Mouse (Mus musculus) MEL-GATA-1-ER (cell line): ENCODE results near the gene Mapt.
"Not testable (repeated sequence)": the region's sequence is repeated elsewhere in the genome, so short reads cannot be mapped to it uniquely, and the experiment has no call there.

Experiments used
- DNase-seq: peaks from one replicate; pipeline ENCODE4 v3.0.0-alpha.2; 2012; ENCODE audit warnings: low read depth; ENCODE audit errors: extremely low read depth

Gene Mapt

DNA sequence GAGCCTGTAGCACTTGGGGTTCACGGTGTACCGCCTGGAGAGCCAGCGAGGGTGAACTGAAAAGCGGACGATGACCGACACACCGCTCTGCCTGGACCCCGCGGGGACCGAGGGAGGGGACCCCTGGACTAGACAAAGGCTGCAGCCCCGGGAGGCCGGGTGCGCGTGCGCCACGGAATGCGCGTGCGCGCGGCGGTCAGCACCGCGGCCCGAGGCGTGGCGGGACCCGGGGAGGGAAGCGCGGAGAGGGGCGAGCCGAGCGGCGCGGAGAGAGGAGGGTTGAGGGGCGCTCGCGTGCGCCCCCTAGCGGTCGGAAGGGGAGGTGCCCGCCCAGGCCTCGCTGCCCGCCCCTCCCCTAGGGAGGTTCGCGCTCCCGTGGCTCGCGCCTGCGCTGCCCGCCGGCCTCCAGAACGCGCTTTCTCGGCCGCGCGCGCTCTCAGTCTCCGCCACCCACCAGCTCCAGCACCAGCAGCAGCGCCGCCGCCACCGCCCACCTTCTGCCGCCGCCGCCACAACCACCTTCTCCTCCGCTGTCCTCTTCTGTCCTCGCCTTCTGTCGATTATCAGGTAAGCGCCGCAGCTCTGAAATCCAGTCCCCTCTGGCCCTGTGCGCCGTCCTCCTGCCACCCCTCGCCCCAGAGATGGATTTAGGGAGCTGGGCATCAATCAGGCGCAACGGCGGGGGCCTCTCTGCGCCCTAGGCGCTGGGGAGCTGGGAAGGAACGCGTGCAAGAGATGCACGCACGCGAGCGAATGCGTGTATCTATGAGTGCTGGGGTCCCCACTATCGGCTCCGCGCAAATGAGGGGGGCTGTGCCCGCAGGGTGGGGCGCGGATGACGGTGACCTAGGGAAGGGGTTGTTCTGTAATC, at the start of gene Mapt:
Gene Mapt (plus strand): TSS at position 350 of the 871 bp plus-strand sequence.
- DNase-seq, result peak; percentile 48

DNA sequence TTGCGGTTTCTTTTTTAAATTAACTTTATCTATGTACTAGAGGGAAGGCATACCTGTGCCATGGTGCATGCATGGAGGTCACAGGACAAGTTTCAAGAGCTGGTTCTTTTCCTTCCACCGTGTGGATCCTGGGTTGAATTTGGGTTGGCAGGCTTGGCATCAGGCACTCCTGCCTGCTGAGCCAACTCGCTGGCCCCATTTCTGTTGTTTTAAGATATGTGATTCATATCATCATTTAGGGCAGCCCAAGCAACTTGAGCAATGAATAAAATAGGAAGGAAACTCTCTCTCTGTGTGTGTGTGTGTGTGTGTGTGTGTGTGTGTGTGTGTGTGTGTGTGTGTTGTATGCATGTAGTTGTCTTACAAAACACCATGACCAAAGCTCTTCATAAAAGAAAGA, 49.0 kb upstream of the Mapt start:
- no peak for DNase-seq

DNA sequence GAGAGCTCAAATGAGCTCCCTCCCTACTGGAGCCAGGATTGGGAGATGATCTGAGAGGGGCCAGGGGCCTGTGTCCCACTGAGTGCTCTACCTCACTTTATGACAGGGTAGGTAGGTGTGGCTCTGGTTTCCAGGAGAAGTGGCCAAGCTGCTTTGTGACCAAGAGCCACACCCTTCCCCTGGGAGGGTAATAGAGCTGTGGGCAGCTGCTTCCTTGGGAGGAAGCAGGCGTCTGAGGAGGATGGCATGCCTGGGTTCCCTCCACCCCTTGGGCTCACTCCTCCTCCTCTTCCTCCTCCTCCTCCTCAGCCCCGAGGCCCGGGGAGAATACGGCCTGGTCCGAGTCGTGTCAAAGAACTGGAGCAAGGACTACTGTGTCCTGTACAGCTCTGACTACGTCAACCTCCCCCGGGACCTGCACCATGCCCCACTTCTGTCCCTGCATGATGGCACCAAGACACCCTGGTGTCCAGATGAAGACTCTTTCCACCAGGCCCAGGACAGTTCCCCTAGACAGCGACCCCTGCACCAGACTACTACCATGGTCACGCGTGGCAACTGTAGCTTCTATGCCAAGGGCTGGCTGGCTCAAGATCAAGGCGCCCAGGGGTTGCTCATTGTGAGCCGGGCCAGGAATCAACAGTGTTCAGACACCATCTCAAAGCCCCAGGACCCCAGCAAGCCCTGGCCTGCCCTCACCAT, 44.9 kb upstream of the Mapt start, which contains the start of gene Sppl2c:
Gene Sppl2c (plus strand): TSS at position 193 of the 702 bp plus-strand sequence.
- no peak for DNase-seq

DNA sequence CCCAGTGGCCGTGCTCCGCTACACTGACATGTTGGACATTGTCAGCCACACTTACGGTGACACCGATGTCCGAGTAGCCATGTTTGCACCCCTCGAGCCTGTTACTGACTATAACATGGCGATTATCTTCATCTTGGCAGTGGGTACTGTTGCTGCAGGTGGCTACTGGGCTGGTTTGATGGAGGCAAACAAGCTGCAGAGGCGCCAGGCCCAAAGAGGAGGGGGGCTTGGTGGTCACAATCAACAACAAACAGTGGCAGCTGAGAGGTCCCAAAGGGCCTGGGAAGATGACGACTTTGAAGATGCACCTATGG, 44.4 kb upstream of the Mapt start:
- no peak for DNase-seq

DNA sequence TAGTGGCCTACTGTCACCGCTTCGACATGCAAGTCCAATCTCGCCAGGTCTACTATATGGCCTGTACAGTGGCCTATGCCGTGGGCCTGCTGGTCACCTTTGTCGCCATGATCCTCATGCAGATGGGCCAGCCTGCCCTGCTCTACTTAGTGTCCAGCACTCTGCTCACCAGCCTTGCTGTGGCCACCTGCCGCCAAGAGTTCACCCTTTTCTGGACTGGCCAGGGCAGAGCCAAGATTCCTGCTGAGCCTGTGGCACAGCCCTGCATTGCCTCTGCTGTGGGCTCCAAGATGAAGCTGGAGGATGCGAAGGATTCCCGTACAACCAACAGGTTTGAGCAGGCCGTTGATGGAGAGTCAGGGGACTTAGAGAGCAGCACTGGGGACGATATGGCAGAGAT, 43.4 kb upstream of the Mapt start:
- no peak for DNase-seq

DNA sequence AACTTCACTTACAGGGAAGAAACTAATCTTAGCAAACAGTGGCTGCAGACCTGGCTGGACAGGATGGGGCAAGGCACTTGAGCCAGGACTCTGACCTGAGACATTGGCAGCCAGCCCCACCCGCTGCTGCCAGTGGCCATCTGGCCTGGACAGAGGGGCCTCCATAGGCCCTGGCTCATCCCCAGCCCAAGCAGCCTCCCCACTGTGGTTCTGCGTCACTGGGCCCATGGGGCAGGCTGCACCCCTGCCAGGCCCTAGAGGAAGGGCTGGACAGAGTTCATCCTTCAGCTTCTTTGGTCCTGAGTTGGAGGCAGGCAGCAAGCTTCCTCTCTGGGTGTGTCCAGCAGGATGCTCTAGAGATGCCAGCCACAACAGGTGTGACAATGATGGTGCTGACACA, 41.2 kb upstream of the Mapt start:
- no peak for DNase-seq

DNA sequence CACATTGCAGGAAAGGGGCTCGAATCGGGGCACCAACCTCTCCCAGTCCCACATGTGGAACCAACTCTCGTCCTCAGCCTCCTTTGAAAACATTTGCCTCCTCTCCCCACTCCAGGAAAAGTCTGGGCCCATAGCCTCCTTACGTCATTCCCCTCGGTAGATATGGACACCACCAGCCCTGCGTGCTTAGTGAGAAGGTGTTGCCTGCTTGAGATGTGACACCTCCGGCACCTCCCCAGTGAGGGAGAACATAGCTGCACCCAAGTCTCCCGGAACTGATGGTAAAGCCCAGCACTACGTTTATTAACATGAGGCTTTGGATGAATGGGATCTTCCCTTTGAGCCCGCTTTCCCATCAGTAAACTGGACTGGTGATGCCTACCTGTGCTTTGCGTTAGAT, 35.8 kb upstream of the Mapt start:
- DNase-seq, result no peak

DNA sequence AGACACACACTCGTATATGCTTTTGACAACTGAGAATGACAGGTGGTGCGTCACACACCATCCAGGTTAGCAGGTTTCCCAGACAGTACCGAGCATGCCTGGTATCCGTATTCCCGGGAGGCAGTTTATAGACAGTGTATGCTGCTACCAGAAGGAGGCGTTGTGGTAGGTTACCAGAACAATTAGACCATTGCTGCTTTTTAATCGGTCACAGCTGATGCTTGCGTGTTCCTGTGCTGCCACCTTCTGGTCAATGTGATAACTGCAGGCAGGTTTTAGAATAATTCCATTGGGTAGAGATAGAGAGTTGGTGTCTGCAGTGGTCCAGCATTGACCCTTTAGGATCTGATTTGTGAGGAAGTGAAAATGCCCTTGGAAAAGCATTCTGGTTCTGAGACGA, 35.4 kb upstream of the Mapt start:
- DNase-seq, result peak; percentile 64

DNA sequence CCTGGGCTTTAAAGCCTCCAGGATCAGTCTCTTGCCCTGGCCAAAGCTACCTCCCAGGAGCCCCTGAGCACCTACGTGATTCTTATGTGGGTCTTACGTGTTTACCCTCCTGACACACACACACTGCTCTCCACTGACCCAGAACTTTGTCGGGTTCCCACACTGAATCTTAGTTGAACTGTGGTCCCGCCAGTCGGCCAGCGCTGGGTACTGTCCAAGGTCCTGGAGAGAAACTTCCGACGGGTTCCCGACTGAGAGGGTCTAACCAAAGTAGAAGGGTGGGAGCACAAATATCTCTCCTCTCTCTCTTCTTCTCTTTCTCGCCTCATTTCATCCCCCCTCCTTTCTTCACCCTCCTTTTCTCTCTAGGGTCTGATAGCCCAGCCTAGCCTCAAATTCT, 33.3 kb upstream of the Mapt start:
- DNase-seq, result no peak

DNA sequence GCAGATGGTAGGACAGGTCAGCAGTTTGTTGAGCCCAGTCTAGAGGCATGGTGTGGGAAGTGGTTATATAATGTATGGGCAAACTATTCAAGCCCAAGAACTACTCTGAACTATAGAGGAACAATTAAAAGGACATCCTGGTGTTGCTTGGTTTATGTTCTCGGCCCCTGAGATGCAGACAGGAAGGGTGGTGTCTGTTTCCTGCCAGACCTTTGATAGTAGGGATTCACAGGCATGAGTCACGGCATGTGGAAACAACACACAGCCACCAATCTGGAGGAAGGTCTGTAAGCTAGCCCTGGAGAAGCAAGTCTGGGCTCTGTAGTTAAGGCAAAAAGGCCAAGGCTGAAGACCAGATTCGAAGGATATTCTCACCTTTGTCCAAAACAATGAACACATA, 27.9 kb upstream of the Mapt start:
- DNase-seq, result no peak

DNA sequence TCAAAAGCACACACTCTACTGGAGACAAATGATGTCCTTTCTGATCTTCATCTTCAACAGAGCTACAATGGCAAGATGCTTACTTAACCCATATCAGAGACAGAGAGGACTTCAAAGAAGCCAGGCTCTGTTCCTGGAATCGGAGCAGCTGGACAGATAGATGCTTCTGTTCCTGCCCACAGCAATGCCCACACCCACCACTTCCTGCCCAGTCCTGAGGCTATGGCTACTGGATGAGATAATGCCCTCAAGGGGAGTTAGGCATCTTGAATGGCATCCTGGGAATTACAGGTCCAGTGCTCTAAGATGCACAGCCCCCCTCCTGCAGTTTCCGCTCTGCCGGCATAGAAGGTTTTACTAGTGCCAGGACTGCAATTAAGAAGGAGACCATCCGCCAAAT, 24.6 kb upstream of the Mapt start:
- DNase-seq, result no peak

DNA sequence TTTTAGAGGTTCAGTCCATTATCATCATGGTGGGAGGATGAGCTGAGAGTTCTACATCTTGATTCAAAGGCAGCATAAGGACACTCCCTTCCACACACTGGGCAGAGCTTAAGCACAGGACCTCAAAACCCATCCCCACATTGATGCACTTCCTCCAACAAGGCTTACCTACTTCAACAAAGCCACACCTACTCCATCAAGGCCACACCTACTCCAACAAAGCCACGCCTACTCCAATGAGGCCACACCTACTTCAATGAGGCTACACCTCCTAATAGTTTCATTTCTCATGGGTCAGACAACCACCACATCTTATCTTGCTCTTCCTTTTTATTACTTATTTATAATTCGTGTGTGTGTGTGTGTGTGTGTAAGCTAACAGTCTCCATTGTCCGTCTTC, 22.1 kb upstream of the Mapt start:
- DNase-seq, result no peak

DNA sequence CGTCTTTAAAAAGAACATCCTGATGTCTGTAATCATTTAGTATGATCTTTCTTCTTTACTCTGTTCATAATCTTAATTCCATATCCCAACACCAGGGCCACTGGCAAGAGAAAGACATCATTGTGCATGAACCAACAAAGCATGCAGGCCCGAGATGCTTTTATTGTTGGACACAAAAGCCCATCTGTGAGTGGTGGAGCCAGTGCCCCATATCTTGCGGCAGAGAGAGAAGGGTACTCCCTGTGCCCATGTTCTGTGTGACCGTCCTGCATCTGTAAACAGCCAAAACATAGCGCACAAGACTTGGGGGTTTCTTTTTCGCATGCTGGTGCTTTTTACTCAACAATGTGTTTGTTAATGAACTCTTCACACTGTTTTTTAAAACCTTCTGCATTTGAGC, 19.9 kb upstream of the Mapt start:
- DNase-seq, result no peak

DNA sequence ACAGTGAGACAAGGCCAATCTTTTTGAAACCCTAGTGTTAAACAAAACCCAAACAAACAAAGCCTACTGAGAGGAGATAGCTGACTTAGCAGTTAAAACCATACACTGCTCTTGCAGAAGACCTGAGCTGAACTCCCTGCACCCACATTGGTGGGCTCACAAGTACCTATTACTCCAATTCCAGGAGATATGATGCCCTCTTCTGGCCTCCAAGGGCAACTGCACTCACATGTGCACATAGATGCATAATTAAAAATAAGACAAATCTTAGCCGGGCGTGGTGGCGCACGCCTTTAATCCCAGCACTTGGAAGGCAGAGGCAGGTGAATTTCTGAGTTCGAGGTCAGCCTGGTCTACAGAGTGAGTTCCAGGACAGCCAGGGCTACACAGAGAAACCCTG, 17.1 kb upstream of the Mapt start:
- not testable (repeated sequence) for DNase-seq

DNA sequence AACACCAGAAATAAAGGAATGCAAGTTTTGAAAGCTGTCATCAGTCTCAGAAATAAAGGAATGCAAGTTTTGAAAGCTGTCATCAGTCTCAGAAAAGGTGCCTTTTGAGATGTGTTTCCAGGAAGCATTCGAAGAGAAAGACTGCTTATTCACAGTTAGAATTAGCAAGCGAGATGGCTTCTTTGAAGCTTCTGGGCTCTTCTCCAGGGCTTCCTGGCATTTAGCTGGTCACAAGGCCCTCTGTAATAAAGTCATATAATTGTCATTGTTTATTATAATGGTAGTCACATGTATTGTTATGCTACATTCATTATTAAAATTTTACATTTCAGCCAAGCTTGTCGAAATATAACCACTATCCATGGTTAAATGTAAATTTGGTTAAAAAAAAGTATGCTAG, 13.1 kb upstream of the Mapt start:
- DNase-seq, result no peak

DNA sequence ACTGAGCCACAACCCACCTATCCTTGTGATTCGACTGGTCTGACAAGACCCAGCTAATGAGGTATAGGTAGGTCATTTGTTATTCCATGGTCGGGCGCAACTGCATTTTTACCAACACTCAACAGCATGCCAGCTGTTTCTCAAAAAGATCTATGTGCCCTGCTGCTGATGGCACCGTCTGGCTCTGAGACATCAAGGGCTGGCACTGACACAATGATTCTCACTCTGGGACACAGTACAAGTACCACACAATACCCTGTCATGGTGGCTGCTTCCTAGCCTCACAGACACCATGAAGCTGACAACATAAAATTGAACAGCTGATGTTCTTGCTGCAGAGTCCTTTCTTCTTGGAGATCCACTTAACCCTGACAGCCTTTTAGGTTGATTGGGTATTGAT, 10.9 kb upstream of the Mapt start:
- no peak for DNase-seq

DNA sequence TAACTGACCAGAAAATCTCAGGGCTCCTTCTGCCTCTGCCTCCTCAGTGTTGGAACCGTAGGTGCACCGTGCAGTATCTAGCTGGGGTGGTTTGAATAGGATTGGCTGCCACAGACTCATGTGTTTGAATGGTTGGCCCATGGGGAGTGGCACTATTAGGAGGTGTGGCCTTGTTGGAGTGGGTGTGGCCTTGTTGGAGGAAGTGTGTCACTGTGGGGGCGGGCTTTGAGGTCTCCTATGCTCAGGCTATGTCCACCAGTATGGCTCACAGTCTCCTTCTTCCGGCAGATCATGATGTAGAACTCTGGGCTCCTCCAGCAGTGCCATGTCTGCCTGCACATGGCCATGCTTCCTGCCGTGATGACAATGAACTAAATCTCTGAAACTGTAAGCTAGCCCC, 9.4 kb upstream of the Mapt start:
- DNase-seq, result no peak

DNA sequence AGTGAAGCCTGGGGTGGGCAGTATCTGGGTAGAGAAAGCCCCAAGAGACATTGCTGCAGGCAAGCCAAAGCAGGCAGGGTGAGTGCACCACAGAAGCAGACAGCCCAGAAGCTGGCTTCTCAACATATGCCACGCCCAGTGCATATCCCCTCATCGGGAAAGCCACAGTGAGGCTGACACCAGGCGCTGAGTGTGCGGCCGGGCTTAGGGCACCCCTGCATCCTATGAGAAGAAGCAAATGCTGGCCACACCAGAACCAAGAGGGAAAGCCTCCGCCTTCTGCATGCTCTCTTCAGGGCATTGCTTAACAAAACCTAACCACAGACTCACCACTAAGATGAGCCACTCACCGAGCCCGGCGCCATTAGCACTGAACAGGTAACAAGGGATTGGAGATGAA, 7.9 kb upstream of the Mapt start:
- no peak for DNase-seq

DNA sequence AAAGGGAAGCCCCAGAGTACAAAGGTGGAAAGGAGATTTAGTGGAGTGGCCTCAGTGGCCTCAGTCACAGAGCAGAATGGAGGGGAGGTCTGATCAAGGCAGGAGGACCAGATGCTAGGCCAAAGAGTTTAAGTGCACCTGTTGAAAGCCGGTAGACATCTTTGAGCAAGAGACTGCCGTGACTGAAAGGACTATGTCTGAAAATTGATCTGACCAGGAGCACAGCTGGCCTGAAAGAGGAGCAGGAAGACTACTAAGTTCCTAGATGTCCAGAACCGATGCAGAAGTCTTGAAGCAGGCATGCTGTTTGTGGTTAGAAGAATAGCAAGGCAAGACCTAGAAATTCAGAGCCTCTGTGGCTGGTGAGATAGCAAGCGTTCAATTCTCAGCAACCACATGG, 1.8 kb upstream of the Mapt start:
- DNase-seq, result no peak

DNA sequence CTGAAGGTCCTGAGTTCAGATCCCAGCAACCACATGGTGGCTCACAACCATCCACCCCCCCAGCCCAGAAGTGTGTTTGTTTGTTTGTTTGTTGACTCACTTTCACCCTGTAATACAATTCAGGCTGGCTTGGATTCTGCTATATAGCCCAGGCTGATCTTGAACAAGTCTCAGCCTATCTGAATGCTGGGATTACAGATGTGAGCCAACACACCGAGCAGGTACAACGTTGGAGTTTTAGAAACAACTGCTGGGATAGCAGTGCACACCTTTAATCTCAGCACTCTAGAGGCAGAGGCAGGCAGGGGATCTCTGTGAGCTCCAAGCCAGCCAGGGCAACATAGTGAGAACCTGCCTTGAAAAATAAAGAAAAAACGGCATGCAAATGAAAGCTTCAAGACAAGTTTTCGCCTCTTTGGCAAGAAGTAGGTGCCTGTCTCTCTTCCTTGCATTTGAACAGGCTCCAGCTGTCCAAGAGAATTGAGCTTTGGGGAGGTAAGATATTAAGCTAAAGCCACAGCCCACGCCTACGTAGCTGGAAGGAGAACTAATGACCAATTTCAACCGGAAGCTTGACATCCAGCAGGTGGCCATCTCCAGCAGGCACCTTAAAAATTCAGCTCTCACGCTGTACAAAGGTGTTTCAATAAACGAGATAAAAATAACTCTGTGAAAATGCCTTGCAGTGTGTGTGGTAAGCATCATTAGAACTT, 968 bp upstream of the Mapt start:
- DNase-seq, result no peak

DNA sequence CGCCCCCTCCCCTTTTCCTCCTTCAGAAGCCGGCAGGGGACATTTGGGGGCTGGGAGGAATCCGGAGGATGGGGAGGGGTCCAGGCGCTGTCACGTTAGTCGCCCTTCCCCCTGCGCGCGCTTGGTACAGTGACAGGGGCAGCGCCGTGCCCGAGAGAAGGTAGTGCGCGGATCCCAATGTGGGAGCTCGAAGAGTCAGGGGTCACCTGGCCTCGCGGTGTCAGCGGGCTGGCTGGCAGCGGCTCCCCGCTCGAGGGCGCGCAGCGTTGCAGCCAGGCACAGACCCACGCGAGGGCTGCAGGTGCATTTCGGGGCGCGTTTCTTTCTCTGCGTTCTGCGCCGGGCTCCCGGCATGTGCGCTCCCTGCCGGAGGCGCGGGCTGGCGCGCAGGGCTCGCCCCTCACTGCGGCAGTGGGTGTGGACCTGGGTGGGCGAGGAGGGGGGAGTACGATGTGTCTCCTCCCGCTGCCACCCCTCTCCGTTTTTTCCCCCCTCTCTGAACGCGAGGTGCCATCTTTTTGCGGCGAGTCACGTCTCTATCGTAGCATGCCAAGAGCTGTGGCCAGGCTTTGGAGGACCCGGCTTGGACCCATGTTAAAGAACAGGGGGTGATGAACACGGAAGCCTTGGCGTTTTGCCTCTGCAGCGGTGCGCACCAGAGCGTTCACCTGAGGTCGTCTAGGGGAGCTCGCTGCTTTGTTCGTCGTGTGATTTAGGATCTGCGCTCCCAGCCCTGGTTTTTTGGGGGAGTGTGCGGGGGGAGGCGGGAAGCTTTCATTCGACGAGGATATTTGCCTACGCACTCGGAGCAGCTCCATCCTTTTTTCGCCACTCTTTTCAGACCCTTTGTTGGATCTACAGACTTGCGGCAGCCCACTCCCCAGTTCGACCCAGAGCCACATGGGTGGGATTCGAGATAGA, 1.2 kb downstream of the Mapt start:
- DNase-seq, result no peak
